Mouse (Mus musculus): ENCODE measurements around the gene Epdr1. TPM values are rescaled to one million over a fixed set of nuclear protein-coding genes. Genes with fewer than 3 reads are reported as not detected.

Gene Epdr1
- 0.16 and 0.47 TPM in 2 replicates for total RNA-seq (2023)

GRCm38 (mm10) chr13:19619216-19619927 is at the start of gene Epdr1:
Epdr1 (minus strand) TSS chr13:19619927.

GRCm38 (mm10) chr13:19622573-19623227 is 3.0 kb upstream of the Epdr1 start, which contains the start of gene Sfrp4:
Sfrp4 (plus strand) TSS chr13:19623104.

Other genes starting within 250 kb of the Epdr1 start
- 26.3 and 30.0 TPM in 2 replicates for gene Stard3nl, start 224.1 kb downstream of the Epdr1 start, total RNA-seq (2023)
- gene Sfrp4, start 3.2 kb upstream of the Epdr1 start, total RNA-seq (2023), result 0.60 TPM in 1 of 2 replicates, not detected in the other
- gene Nme8, start 77.9 kb upstream of the Epdr1 start, total RNA-seq (2023), result not detected in 2 replicates
- gene Gpr141, start 204.3 kb upstream of the Epdr1 start, total RNA-seq (2023), result 141 and 173 TPM in 2 replicates